28 mouse cellular contexts compared by ENCODE assay signal in the genomic region with DNA sequence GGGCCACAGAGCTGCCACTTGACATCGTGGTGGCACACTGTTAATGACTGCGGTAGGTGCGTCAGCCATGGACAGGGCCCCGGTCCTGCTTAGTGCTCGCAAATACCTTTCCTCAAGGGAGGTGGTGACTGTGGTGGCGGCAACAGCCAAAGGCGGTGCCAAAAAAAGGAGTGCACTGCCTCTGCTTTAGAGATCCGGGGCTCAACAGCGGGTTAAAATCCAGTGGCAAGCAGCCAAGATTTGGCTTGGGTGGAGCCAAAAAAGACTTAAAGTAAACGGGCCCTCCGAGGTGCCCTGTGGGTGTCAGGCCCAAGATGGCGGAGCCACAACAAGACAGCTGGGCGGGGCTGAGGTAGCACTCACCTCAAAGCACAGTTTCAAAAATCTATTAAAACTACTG. TPM values are rescaled to one million over a fixed set of nuclear protein-coding genes. Genes with fewer than 3 reads are reported as not detected.
DNase-seq lines count a peak whose midpoint lies in the region; ATAC-seq and TF ChIP-seq lines count a peak whose summit lies in the region.
"Had no signal": no experiment of that assay in that cellular context is flagged by ENCODE, and none has a peak within 500 bp of the region (broad histone marks: within the 10 kb centered on the region; RNA-seq: fewer than 3 reads in every experiment).

No protein-coding gene starts in this region.

- no peak overlapping the region for H3K9ac ChIP-seq in heart, embryonic 12.5 days

- no peak for TF ChIP-seq CTCF in E14TG2a.4 (conservative IDR thresholded peaks at IDR 0.05; ENCODE audit: low read length)

- H3K4me2 ChIP-seq in heart, embryonic 12.5 days = no peak overlapping the region

- H3K36me3 ChIP-seq in megakaryocyte, embryonic 14.5 days (replicated peaks; ENCODE audit: low read length) = no peaks in the 10 kb centered on the region
- H3K36me3 ChIP-seq in E14TG2a.4 (ENCODE audit: insufficient read depth, low read length) = no peaks in the 10 kb centered on the region
- H3K36me3 ChIP-seq in heart, embryonic 12.5 days = 0 out of 2 replicates have a peak, but pooled peaks cover 4% of the 10 kb centered on the region
- H3K36me3 ChIP-seq: G1E had no signal

- no peak overlapping the region for H3K27ac ChIP-seq in heart, embryonic 12.5 days (ENCODE audit: poor library complexity, severe bottlenecking)

- peak overlapping the region; percentile 40 for H3K4me3 ChIP-seq in megakaryocyte, embryonic 14.5 days (replicated peaks)
- 0 out of 2 replicates have a peak overlapping the region, but pooled peaks have one; percentile 7 for H3K4me3 ChIP-seq in E14TG2a.4 (replicated peaks; ENCODE audit: low read length)
- H3K4me3 ChIP-seq in heart, embryonic 12.5 days = no peak overlapping the region

- 87% methylated on average over 13 of the region's 13 CpGs for WGBS in heart, embryonic 12.5 days

- no peaks in the 10 kb centered on the region for H3K4me1 ChIP-seq in megakaryocyte, embryonic 14.5 days
- no peaks in the 10 kb centered on the region for H3K4me1 ChIP-seq in E14TG2a.4 (replicated peaks; ENCODE audit: low read depth, low read length)
- H3K4me1 ChIP-seq in heart, embryonic 12.5 days (replicated peaks) = no peaks in the 10 kb centered on the region

- no peak for ATAC-seq in megakaryocyte, adult 5-6 weeks (ENCODE audit: poor library complexity, severe bottlenecking)
- ATAC-seq in heart, embryonic 12.5 days (ENCODE audit: insufficient number of reproducible peaks, low FRiP score) = no peak
- ATAC-seq: activated CD4-positive, CD25-positive, alpha-beta regulatory T cell, adult 4 months; CD4-positive, CD25-positive, alpha-beta regulatory T cell, adult 4 months; Patski had no signal

- H3K27me3 ChIP-seq in megakaryocyte, embryonic 14.5 days (replicated peaks) = no peaks in the 10 kb centered on the region
- H3K27me3 ChIP-seq in E14TG2a.4 (ENCODE audit: insufficient read depth, low read length) = no peaks in the 10 kb centered on the region
- H3K27me3 ChIP-seq in heart, embryonic 12.5 days (replicated peaks) = no peaks in the 10 kb centered on the region
- H3K27me3 ChIP-seq: CH12.LX, Patski had no signal

- DNase-seq in R1 (ENCODE audit: low read depth, low spot score) (peak; percentile 56), ZHBTc4 (ENCODE audit: low read depth, low spot score) (peak; percentile 37)
- DNase-seq in layer of hippocampus, adult 18-20 months (ENCODE audit: low spot score in 2 of 2) = no peak
- DNase-seq in Muller cell, postnatal 12 days (ENCODE audit: inconsistent ontology term) = no peak
- DNase-seq: adrenal gland, adult 2 months; adrenal gland, adult 8-10 months; adrenal gland, postnatal 10 days; adrenal gland, postnatal 14 days; adrenal gland, postnatal 25 days; adrenal gland, postnatal 36 days; B cell, adult 2 months; cerebellum, adult 11 months; cerebellum, adult 11-12 months; cerebellum, adult 18-20 months; cerebellum, adult 2 months; cerebellum, adult 8-10 months; cerebellum, adult 9-10 months had no signal

- H3K9me3 ChIP-seq in megakaryocyte, embryonic 14.5 days = peaks cover 17% of the 10 kb centered on the region
- peaks cover 71% of the 10 kb centered on the region for H3K9me3 ChIP-seq in E14TG2a.4 (ENCODE audit: low read length)
- H3K9me3 ChIP-seq in heart, embryonic 12.5 days (replicated peaks) = peaks cover 25% of the 10 kb centered on the region

RNA-seq across cellular contexts. Expression of a gene that starts 7.7 kb away (rescaled TPM):
- 0.28 TPM in 1 of 2 replicates, not detected in the other for polyA plus RNA-seq in megakaryocyte, embryonic 14.5 days (2012; ENCODE audit: insufficient read depth, low replicate concordance)
- not detected in 2 replicates for total RNA-seq in megakaryocyte, adult 5-6 weeks (2015)
- not detected in 2 replicates for total RNA-seq in megakaryocyte, adult 5-6 weeks (2017)
- 1 to 10 TPM; 2.9 to 3.0 TPM for total RNA-seq in layer of hippocampus, adult 18-20 months (2021)
- 1.9 and 2.0 TPM in 2 replicates for polyA plus RNA-seq in heart, embryonic 12.5 days (2016; fragmentation: Nextera tagmentation; extraction: Ambion mirVana)
- total RNA-seq: MEL had no signal
- polyA plus RNA-seq: activated CD4-positive, CD25-positive, alpha-beta regulatory T cell, adult 4 months; C2C12; CD4-positive, CD25-positive, alpha-beta regulatory T cell, adult 4 months; G1E had no signal

Comparison
In these comparisons a context has a peak if more than half of its experiments do, and no peak if none do; other contexts are left out.
1. DNase-seq: peak in R1 (single experiment) and ZHBTc4 (single experiment); none in layer of hippocampus, adult 18-20 months (0 of 2) and Muller cell, postnatal 12 days (single experiment).